Mouse (Mus musculus) ovary, adult 18-20 months (tissue): Measurements from ENCODE around the gene Polr3h.

Experiments
- DNase-seq: peaks from one replicate; pipeline ENCODE4 v3.0.0; 2022; ENCODE audit warnings: low spot score, mixed read lengths

Polr3h gene

GRCm38 (mm10) chr15:81869985-81870384 lies 56.1 kb downstream of the Polr3h start:
- no peak for DNase-seq

- no peak for DNase-seq
Measured at GRCm38 (mm10) chr15:81864238-81864637, 61.8 kb downstream of the Polr3h start.

GRCm38 (mm10) chr15:81860471-81861135 lies 65.4 kb downstream of the Polr3h start:
- DNase-seq = no peak

- DNase-seq = peak; percentile 86
Measured at GRCm38 (mm10) chr15:81859330-81860255, 66.4 kb downstream of the Polr3h start.

- peak; percentile 38 for DNase-seq
Measured at GRCm38 (mm10) chr15:81858517-81859329, 67.3 kb downstream of the Polr3h start, which contains the start of gene Tob2. Gene Tob2, minus strand, starts transcription at chr15:81858796.

GRCm38 (mm10) chr15:81858138-81858516 lies 67.9 kb downstream of the Polr3h start:
- peak; percentile 85 for DNase-seq

GRCm38 (mm10) chr15:81857724-81858116 lies 68.3 kb downstream of the Polr3h start:
- DNase-seq = no peak

- no peak for DNase-seq
Measured at GRCm38 (mm10) chr15:81856938-81857723, 68.9 kb downstream of the Polr3h start.

- DNase-seq = peak; percentile 85
Measured at GRCm38 (mm10) chr15:81856030-81856790, 69.8 kb downstream of the Polr3h start.

- DNase-seq = no peak
Measured at GRCm38 (mm10) chr15:81853081-81853480, 73.0 kb downstream of the Polr3h start.

GRCm38 (mm10) chr15:81852411-81853000 lies 73.5 kb downstream of the Polr3h start:
- DNase-seq = no peak

- no peak for DNase-seq
Measured at GRCm38 (mm10) chr15:81851375-81851774, 74.7 kb downstream of the Polr3h start.

- no peak for DNase-seq
Measured at GRCm38 (mm10) chr15:81850718-81851117, 75.3 kb downstream of the Polr3h start.

- DNase-seq = no peak
Measured at GRCm38 (mm10) chr15:81849104-81849503, 76.9 kb downstream of the Polr3h start.

GRCm38 (mm10) chr15:81848301-81848700 lies 77.7 kb downstream of the Polr3h start:
- DNase-seq = no peak

- no peak for DNase-seq
Measured at GRCm38 (mm10) chr15:81847861-81848260, 78.2 kb downstream of the Polr3h start.

- DNase-seq = no peak
Measured at GRCm38 (mm10) chr15:81847161-81847560, 78.9 kb downstream of the Polr3h start.

GRCm38 (mm10) chr15:81846755-81847154 lies 79.3 kb downstream of the Polr3h start:
- no peak for DNase-seq

- DNase-seq = peak; percentile 37
Measured at GRCm38 (mm10) chr15:81845724-81846123, 80.3 kb downstream of the Polr3h start.

GRCm38 (mm10) chr15:81845033-81845625 lies 80.9 kb downstream of the Polr3h start:
- DNase-seq = no peak
